Mouse (Mus musculus) intestine, embryonic 15.5 days (tissue): ENCODE results near the gene Rps9. TPM values are rescaled to one million over a fixed set of nuclear protein-coding genes. Genes with fewer than 3 reads are reported as not detected.
A peak's percentile ranks its signal among the peaks of the same experiment; 100 is the strongest.
"Not testable (repeated sequence)": the region's sequence is repeated elsewhere in the genome, so short reads cannot be mapped to it uniquely, and the experiment has no call there.

Source experiments
- ATAC-seq: fragments of 200-750 bp; cut with Nextera tagmentation; 2 replicates; pipeline ENCODE4 v1.8.0; 2017; ENCODE audit warnings: moderate TSS enrichment, moderate library complexity
- H3K27ac ChIP-seq: fragments of 300-500 bp; sonication (generic); 2 replicates; pipeline ENCODE4 v1.5.1; 2015; ENCODE audit warnings: mild to moderate bottlenecking, inconsistent platforms
- H3K27me3 ChIP-seq: fragments of 300-500 bp; sonication (generic); replicated peaks from 2 replicates; pipeline ENCODE4 v1.6.1; 2015; ENCODE audit warnings: inconsistent platforms
- H3K36me3 ChIP-seq: fragments of 300-500 bp; sonication (generic); 2 replicates; pipeline ENCODE4 v1.6.1; 2015; ENCODE audit warnings: inconsistent platforms
- H3K4me1 ChIP-seq: fragments of 300-500 bp; sonication (generic); replicated peaks from 2 replicates; pipeline ENCODE4 v1.6.1; 2015; ENCODE audit warnings: inconsistent platforms
- H3K4me2 ChIP-seq: fragments of 300-500 bp; sonication (generic); replicated peaks from 2 replicates; pipeline ENCODE4 v1.6.1; 2015; ENCODE audit warnings: mild to moderate bottlenecking, inconsistent platforms
- H3K4me3 ChIP-seq: fragments of 300-500 bp; sonication (generic); replicated peaks from 2 replicates; pipeline ENCODE4 v1.5.1; 2015; ENCODE audit warnings: inconsistent platforms
- H3K9ac ChIP-seq: fragments of 300-500 bp; sonication (generic); 2 replicates; pipeline ENCODE4 v1.6.1; 2015; ENCODE audit warnings: inconsistent platforms
- H3K9me3 ChIP-seq: fragments of 300-500 bp; sonication (generic); 2 replicates; pipeline ENCODE4 v1.6.1; 2016; ENCODE audit warnings: inconsistent platforms
- WGBS: fragments of 180-500 bp; shearing (Covaris S2); methylation state at CpG from one replicate; pipeline ENCODE4 v1.1.7; 2015; 5-methylcytosine and 5-hydroxymethylcytosine counted together
- polyA plus RNA-seq: library from polyadenylated mRNA; unstranded; fragments of >200 nt; fragmentation: Nextera tagmentation; extraction: Ambion mirVana; gene quantifications from 2 replicates; pipeline ENCODE4 v1.2.1, GENCODE M21; 2015

Rps9 gene
- polyA plus RNA-seq, 1 experiment from 2014 or later: 1,565 TPM

DNA sequence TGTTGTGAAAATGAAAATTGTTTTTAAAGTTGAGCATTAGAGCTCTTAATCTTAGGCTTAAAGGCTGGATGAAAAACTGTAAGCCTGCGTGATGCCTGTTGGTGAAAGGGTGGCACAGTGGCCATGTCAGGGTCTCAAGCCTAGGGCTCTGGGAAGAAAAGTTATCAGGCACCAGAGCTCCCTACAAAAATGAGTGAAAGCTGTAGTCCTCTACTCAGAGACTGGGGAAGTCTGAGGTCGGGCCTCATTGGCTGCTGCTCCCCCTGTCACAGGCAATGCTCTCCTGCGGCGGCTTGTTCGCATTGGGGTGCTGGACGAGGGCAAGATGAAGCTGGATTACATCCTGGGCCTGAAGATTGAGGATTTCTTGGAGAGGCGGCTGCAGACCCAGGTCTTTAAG, 1.7 kb downstream of the Rps9 start:
- H3K4me2 ChIP-seq: peak overlapping the region; percentile 52
- 6% methylated on average over 7 of the region's 7 CpGs for WGBS
- H3K36me3 ChIP-seq: peaks cover 13% of the 10 kb centered on the region
- H3K9me3 ChIP-seq, H3K4me1 ChIP-seq, H3K27ac ChIP-seq, H3K27me3 ChIP-seq, ATAC-seq: not testable (repeated sequence)
- peak overlapping the region; percentile 72 for H3K9ac ChIP-seq
- peak overlapping the region; percentile 69 for H3K4me3 ChIP-seq

- Histone ChIP-seq H3K27me3 (no peaks in the 10 kb centered on the region), H3K4me1 (peaks cover 9% of the 10 kb centered on the region), H3K9ac (peak overlapping the region; percentile 72), H3K9me3 (no peaks in the 10 kb centered on the region), H3K4me2 (peak overlapping the region; percentile 52), H3K4me3 (peak overlapping the region; percentile 69), H3K27ac (no peak overlapping the region), H3K36me3 (peaks cover 13% of the 10 kb centered on the region)
- 19% methylated on average over 6 of the region's 6 CpGs for WGBS
- no peak for ATAC-seq
Measured at GRCm38 (mm10) chr7:3705911-3706310, 2.1 kb downstream of the Rps9 start.

- no peaks in the 10 kb centered on the region for H3K27me3 ChIP-seq
- peak overlapping the region; percentile 52 for H3K4me2 ChIP-seq
- ATAC-seq: no peak
- WGBS: 47% methylated on average over 11 of the region's 11 CpGs
- peak overlapping the region; percentile 69 for H3K4me3 ChIP-seq
- no peaks in the 10 kb centered on the region for H3K9me3 ChIP-seq
- no peak overlapping the region for H3K27ac ChIP-seq
- peaks cover 11% of the 10 kb centered on the region for H3K36me3 ChIP-seq
- no peak overlapping the region; the same call in 1 of the 2 replicates for H3K9ac ChIP-seq
- H3K4me1 ChIP-seq: peaks cover 9% of the 10 kb centered on the region
Measured at GRCm38 (mm10) chr7:3706343-3706934, 2.6 kb downstream of the Rps9 start.

GRCm38 (mm10) chr7:3707027-3707426, 3.2 kb downstream of the Rps9 start:
- peaks cover 10% of the 10 kb centered on the region for H3K36me3 ChIP-seq
- peaks cover 9% of the 10 kb centered on the region for H3K4me1 ChIP-seq
- H3K27ac ChIP-seq: no peak overlapping the region
- WGBS: 60% methylated on average over 4 of the region's 4 CpGs
- H3K9me3 ChIP-seq: no peaks in the 10 kb centered on the region
- no peak for ATAC-seq
- H3K4me3 ChIP-seq: no peak overlapping the region
- peak overlapping the region; percentile 52; the same call in 1 of the 2 replicates for H3K4me2 ChIP-seq
- no peak overlapping the region for H3K9ac ChIP-seq
- H3K27me3 ChIP-seq: no peaks in the 10 kb centered on the region

- ATAC-seq: no peak
- WGBS: 35% methylated on average over 7 of the region's 7 CpGs
- Histone ChIP-seq H3K27me3 (no peaks in the 10 kb centered on the region), H3K9ac (no peak overlapping the region), H3K4me2 (no peak overlapping the region), H3K36me3 (peaks cover 10% of the 10 kb centered on the region), H3K9me3 (no peaks in the 10 kb centered on the region), H3K4me1 (peaks cover 9% of the 10 kb centered on the region), H3K4me3 (no peak overlapping the region), H3K27ac (no peak overlapping the region)
Measured at GRCm38 (mm10) chr7:3707568-3708413, 4.0 kb downstream of the Rps9 start.

- not testable (repeated sequence) for H3K9me3 ChIP-seq, H3K27me3 ChIP-seq, ATAC-seq, H3K27ac ChIP-seq, H3K4me1 ChIP-seq, H3K4me3 ChIP-seq, H3K4me2 ChIP-seq, H3K9ac ChIP-seq, H3K36me3 ChIP-seq
- 41% methylated on average over 5 of the region's 5 CpGs for WGBS
Measured at GRCm38 (mm10) chr7:3708447-3708980, 4.7 kb downstream of the Rps9 start.

GRCm38 (mm10) chr7:3709000-3709399, 5.2 kb downstream of the Rps9 start:
- no peak overlapping the region for H3K27ac ChIP-seq
- no peak overlapping the region for H3K9ac ChIP-seq
- 58% methylated on average over 1 of the region's 1 CpGs for WGBS
- no peak overlapping the region for H3K4me3 ChIP-seq
- H3K36me3 ChIP-seq: peaks cover 10% of the 10 kb centered on the region
- H3K9me3 ChIP-seq: no peaks in the 10 kb centered on the region
- H3K4me2 ChIP-seq: no peak overlapping the region
- ATAC-seq: no peak
- H3K4me1 ChIP-seq: peaks cover 9% of the 10 kb centered on the region
- H3K27me3 ChIP-seq: no peaks in the 10 kb centered on the region

GRCm38 (mm10) chr7:3712264-3712942, 8.6 kb downstream of the Rps9 start:
- Histone ChIP-seq H3K4me2 (no peak overlapping the region), H3K4me1 (no peaks in the 10 kb centered on the region), H3K27me3 (no peaks in the 10 kb centered on the region), H3K9me3 (no peaks in the 10 kb centered on the region), H3K4me3 (no peak overlapping the region), H3K9ac (no peak overlapping the region), H3K27ac (no peak overlapping the region), H3K36me3 (no peaks in the 10 kb centered on the region)
- ATAC-seq: no peak
- WGBS: 23% methylated on average over 5 of the region's 5 CpGs

GRCm38 (mm10) chr7:3715249-3715648, 11.5 kb downstream of the Rps9 start:
- ATAC-seq: no peak
- no peaks in the 10 kb centered on the region for H3K27me3 ChIP-seq
- 38% methylated on average over 1 of the region's 1 CpGs for WGBS
- H3K4me3 ChIP-seq: no peak overlapping the region
- H3K27ac ChIP-seq: no peak overlapping the region
- H3K4me1 ChIP-seq: no peaks in the 10 kb centered on the region
- H3K4me2 ChIP-seq: no peak overlapping the region
- no peaks in the 10 kb centered on the region for H3K36me3 ChIP-seq
- no peaks in the 10 kb centered on the region for H3K9me3 ChIP-seq
- H3K9ac ChIP-seq: no peak overlapping the region

DNA sequence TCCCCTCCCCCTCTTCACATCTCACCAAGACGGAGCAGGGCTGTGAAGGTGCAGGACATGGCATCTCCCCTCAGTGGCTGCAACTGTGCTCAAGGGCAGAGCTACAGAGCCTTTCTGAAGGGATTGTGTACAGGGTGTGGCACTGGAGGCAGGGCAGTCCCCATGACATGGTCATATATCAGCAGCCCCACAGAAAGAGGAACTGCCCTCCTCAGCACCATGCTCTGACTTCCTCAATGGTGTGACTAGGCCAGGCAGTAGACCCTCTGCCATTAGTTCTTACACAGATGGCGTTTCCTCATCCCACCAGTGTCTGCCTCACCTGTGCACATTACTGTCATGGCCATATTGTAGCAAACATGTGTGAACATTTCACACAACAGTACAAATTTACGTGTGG, 16.5 kb downstream of the Rps9 start, which contains the start of gene Pirb:
Pirb (minus strand) TSS at position 124 of the 400 bp plus-strand sequence.
- not testable (repeated sequence) for H3K4me1 ChIP-seq, H3K27me3 ChIP-seq, H3K27ac ChIP-seq, H3K36me3 ChIP-seq, ATAC-seq, H3K9me3 ChIP-seq, H3K4me3 ChIP-seq, H3K4me2 ChIP-seq, H3K9ac ChIP-seq
- WGBS: 30% methylated on average over 1 of the region's 3 CpGs

DNA sequence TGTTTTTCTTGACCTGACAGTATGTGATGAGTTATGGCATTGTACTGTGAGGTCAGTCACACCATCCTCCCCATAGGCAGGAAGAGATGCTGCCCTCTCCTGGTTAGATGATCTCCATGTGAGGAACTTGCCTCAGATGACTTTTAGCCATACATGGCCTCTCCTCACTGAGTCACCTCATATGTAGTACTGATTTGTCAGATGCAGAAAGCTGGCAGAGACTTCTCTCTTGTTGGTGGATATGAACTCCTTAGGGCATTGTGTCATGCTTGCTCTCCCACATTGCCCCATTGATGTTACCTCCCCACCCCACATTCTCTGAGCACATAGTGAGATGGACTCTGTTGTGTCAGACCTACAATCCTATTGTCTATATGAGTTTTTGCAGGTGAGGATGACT, 21.7 kb downstream of the Rps9 start:
- H3K4me2 ChIP-seq, H3K4me3 ChIP-seq, H3K4me1 ChIP-seq, H3K27ac ChIP-seq, H3K36me3 ChIP-seq, H3K9ac ChIP-seq, ATAC-seq, H3K9me3 ChIP-seq, H3K27me3 ChIP-seq: not testable (repeated sequence)

- H3K36me3 ChIP-seq, H3K27me3 ChIP-seq, H3K4me2 ChIP-seq, H3K9ac ChIP-seq, H3K4me1 ChIP-seq, H3K9me3 ChIP-seq, H3K27ac ChIP-seq, ATAC-seq, H3K4me3 ChIP-seq: not testable (repeated sequence)
- WGBS: no CpG with 5 or more reads among the region's 1 CpGs
Measured at GRCm38 (mm10) chr7:3732675-3733074, 28.9 kb downstream of the Rps9 start.
